Mouse (Mus musculus): ENCODE measurements around the gene Kcnma1.
A peak's percentile ranks its signal among the peaks of the same experiment; 100 is the strongest.

The Kcnma1 gene

DNA sequence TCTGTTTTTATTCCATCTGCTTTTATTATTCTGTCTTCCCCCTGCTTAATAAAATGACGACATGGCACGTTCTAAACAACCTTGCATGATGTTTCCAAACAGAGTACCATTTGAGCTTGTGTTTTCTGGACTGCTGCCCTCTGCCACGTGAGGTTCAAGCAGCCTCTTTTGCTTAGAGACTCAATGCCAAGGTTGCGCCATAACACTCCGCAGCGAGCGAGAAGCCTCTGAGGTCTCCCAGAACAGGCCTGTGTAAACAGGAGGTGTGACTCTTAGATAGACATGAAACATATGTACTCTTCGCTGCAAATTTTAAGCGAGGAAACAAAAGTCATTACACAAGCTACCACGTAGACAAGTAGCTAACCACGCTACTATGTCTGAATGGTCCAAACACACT is 55.2 kb downstream of the Kcnma1 start:
- peak; percentile 63 for DNase-seq (ENCODE audit: low spot score)

DNA sequence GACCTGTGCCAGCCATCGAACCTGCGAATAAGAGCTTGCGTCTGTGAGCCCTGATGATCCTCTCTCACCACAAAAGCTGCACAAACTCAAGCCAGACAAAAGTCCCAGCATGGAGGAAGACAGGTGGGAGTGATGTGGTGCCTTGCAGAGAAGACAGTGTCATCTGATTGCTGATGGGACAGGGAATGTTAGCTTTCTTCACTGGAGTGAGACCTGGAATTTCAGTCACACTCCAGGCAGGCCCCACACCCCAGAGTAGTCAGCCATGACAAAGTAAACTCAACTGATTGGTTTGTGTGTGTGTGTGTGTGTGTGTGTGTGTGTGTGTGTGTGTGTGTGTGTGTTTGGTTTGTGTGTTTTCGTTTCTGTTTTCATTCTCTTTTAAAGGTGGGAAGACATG is 57.0 kb downstream of the Kcnma1 start:
- no peak for DNase-seq (ENCODE audit: low spot score)

DNA sequence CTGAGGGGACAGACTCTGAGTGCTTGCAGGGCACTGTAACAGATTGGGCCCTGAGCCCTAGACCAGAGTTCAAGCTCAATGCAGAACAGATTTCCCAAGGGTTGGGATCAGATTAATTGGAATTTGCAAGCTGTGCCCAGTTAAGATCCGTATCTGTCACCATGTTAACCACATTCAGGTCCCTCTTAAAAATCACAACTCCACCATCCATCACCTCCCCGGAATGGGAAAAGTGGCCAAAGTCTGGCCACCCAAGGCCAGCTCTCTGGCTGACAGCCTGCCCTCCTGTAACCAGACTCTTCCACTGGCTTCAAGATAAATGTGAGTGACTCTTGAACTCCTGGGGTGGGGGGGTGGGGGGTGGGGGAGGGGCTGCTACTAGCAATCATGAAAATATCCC is 70.4 kb downstream of the Kcnma1 start:
- peak; percentile 25 for DNase-seq (ENCODE audit: low spot score)

DNA sequence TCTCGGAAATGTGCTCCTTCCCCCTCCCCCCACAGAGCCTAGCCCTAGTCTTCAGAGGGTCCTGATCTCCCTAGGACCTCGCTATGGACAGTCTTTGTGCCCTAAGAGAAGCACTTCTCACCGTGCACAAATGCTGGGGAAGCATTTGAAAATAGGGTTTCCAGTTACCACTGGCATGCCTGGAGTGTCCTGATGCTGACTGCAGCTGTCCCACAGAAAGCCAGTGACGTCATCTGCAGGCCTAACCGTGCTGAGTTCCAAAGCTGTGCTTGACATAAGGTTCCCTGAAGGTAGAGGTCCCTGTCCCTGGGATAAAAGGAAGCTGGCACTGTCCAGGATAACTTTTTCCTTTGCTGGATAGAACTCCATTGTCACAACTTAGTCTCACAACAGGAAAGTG is 71.1 kb downstream of the Kcnma1 start:
- DNase-seq (ENCODE audit: low spot score), result no peak

DNA sequence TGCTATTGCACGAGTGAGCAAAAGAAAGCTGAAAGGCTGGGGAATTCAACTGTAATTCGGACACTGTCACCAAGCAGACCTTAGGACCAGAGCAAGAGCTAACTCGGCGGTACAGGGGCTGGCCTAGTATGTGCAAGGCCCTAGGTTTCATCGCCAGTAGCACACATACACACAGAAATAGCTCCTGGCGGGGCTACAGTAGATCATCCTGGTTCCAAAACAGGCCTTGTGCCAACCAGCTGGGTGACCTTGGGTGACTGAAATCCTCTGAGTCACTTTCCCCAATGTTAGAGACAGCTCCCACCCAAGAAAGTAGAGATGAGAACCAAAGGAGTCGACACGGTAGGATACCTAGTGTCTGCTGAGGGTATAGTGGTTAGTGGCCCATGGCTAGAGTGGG is 72.2 kb downstream of the Kcnma1 start:
- peak; percentile 74 for DNase-seq (ENCODE audit: low spot score)

DNA sequence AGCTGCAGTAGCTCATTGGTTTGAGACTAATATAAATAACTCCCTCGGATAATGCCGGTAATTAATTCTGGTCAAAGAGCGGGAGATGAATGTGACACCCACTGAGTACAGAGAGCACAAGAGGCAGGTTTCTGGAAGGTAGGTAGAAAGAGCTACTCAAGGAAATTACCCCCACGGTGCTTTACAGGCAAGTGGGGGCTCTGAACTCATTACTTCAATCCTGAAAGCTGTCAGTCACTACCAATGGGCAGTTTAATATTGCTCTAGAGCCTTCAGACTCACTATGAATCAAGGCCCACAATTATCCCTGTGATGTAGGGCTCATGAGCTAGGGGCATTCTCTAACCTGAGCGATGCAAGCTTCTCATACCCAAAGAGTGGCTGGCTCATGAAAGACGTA is 79.3 kb downstream of the Kcnma1 start:
- DNase-seq (ENCODE audit: low spot score), result no peak

DNA sequence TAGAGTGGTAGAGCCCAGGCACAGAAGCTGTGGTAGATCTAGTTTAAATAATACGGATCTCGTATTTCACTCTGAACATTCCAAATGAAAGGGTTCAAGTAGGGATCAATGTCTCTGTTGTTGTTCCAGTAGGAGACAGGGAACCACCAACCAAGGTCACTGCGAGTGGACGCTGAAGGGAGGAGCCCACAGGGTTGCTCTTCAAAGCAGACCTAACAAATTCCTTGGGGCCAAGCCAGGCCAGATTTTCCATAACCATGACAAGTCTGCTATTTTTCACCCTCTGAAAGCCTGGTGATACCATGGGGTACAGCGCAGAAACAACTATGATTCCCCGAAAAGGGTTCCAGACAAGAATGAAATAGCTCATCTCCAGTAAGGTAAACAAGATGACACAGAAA is 82.6 kb downstream of the Kcnma1 start:
- peak; percentile 80 for DNase-seq (ENCODE audit: low spot score)

DNA sequence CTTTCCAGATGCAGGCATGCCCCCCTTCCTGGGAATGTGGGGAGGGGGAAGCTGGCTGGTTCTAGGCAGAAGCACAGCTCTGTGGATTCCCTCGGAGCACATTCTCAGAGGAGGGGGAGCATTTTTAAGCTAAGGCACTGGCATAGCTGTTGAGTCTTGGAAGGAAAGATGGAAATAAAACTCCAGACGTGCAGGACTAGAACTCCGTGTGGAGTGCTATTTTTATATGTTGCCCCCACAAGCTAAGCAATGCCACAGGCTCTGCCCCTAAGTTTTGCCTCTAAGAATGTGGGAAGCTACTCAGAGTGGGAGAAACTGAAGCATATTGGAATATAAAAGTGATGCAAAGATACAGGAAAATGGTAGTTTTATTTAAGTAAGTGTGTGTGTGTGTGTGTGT is 85.1 kb downstream of the Kcnma1 start:
- DNase-seq (ENCODE audit: low spot score), result no peak

DNA sequence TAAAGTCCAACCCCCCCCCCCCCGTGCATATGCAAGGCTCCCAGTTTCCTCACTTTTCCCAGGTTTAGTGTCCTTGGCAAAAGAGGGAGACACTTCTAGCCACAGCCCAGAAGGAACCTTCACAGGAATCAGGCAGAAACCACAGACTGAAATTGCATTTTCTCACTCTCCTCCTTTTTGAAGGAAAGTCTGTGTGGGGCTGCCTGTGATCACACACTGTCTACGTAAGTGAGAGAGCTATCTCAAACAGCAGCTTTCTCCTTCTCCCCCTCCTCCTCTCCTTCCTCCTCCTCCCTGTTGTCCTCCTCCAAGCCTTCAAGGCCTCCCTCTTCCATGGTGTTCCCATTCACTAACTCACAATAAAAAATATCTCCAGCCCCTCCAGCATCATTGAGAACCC is 90.9 kb downstream of the Kcnma1 start:
- no peak for DNase-seq (ENCODE audit: low spot score)

DNA sequence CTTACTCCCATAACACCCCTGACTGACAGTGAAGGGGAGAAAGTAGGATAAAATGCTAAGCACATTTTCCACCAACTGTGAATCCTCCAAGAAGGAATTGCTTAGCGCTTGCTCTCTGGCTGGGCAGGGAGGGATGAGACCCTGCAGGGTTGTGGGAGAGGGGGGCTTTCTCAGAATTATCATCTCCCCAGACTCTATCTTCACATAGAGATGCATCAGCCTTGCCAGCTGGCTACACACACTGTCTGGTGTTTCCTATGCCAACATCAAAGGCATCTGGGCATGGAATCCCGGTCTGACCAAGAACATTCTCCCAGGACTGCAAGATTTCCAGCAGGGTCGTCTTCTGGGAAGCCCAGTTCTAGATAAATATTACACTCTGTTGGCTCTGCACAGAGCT is 91.5 kb downstream of the Kcnma1 start:
- DNase-seq (ENCODE audit: low spot score), result no peak

DNA sequence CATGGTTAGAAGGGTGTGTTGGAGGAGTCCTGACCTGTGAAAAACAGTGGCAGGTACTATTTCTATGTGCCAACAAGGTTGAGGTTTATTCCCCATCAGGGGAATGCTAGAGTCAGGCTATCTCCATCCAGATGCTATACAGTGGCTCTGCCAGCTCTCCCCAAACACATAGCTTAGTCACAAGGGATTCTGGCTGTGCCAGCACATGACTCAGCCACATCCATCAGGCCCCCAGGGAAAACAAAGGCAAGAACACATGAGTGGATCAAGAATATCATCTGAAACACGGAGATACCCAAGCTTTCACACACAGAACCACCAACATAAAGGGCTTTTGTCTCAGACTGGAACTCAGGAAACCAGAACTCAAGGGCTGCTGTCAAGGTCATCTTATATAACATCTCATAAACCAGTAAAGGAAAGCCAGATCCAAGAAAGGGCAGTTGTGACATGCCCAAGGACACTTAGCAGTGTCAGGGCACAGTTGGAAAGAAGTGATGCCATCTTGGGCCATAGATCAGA is 103.1 kb downstream of the Kcnma1 start:
- DNase-seq (ENCODE audit: low spot score), result peak; percentile 11

DNA sequence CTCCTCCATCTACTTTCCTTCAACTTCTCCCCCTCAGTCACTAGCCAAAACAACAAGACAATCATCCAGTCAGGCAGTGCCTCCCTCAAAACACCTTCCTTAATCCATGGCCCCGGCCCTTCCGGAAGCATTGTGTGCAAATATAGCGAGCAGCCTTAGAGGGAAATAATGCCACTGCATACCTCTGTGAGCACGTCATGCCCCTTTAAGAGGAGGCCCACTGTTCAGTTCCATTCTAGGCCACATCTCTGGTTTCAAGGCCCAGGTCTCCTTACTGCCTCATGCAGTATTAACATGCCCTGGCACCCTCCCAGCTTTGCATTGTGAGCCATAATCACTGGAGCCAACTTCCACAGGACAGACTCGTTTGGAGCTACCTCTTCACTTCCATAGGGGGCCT is 105.7 kb downstream of the Kcnma1 start:
- no peak for DNase-seq (ENCODE audit: low spot score)

DNA sequence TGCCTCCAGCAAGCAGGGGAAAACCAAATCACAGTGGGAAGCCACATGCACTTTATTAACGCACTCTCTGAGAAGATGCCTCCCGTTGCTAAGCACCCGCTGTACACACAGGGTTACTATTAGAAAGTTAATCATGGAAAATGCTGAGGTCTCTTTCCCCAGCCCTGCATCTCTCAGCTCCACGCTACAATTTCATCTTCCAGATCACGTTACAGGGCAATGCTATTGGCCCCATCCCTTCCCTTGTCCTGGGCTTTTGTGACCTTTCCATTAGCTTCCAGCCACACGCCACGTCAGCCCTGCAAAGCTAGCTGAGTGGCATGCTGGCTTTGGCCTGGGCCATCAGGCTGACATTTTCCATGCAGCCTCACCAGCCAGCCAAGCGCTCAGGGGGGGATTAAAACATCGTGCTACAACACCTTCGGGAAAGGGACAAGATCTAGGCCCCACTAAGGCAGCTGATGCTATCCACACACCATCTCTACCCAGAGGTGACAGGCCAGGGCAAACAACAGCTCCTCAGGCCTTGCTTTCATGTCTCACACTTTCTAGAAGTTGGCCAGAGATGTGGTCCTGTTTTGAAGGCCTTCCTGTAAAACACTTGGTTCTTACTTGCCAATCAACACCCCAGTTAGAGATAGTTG is 111.5 kb downstream of the Kcnma1 start:
- no peak for DNase-seq (ENCODE audit: low spot score)

DNA sequence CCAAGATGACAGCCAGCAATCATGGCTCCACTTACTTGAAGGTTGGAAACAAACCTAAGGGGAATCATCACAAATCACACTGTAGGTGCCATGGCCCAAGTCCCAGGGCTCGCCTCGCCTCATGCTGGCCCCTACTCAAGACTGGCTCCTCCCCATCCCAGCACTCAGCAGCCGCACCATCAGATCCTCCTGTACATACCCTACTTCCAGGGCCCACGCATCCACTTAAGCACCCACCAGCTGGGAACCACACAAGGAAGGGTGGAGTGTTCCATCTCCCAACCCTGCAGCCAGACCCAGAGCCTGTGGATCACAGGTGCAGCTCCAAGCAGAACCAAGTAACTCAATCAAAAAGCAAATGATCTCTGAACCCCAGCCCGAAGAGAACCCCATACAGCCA is 114.8 kb downstream of the Kcnma1 start:
- no peak for DNase-seq (ENCODE audit: low spot score)

DNA sequence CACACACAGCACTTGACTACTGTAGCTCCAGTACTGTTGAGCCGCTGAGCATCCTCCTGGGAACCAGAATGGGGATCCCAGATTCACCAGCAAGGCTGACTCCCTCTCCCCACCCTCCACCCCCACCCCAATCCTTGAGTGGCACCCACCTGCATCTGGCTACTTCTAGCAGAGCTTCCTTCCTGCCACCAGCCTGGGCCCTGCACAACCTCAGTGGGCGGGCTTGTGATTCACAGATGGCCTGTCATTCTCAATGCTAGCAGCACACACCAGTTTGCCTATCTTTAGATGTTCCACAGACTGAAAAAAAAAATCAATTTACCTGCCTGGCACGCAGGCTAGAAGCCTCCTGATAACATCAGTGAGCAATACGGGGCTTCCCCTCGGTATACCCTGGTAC is 116.5 kb downstream of the Kcnma1 start:
- no peak for DNase-seq (ENCODE audit: low spot score)

DNA sequence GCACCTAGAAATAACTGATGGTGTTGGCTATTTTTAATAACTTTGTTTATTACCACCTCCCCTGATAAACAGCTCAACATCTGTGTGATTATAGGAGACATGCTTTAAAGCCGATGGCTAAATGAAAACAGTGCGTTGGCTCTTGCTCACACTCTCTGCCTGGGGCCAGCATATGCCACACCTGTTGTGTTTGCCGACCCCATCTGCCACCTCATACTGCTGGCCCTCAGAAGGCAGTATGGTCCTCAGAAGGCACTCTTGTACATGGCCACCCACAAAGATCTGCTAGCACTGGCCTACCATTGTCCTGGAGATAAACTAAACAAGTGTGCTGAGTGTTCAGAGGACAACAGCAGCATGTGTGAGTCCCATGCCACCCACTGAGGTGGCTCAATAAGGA is 118.3 kb downstream of the Kcnma1 start:
- DNase-seq (ENCODE audit: low spot score), result no peak

DNA sequence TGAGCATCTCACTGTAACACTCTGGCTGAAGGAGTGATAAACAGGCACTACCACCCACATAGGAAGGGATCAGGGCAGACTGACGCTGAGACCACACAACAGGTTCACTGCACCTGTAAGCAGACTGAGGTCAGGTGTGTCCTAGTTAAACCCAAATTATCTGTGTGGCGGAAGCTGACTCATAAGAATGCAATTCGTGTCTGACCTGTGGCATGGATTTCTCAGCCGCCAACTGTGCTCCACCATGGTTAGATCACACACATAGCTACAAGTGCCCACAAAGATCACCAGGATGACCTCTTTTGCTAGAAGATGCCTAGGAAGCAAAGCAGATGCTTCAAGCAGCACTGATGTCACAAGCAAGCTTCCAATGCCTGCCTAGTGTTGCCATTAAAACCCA is 128.2 kb downstream of the Kcnma1 start:
- no peak for DNase-seq (ENCODE audit: low spot score)

DNA sequence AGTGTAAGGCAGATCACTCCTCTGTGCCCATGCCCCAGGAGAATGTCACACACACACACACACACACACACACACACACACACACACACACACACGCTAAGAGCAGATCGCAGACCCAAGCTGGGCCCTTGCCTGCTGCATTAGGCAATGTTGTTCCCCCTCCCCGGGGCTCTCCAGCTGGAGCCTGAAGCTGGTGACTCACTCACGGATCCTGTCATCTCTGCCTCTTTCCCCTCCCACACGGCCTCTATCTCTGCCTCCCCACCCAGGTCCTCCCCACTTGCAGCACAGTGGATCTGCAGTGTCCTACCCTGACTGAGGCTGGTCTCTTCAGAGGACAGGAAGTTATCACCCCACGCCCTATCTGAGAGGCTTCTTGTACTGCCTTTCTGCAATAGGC is 128.8 kb downstream of the Kcnma1 start:
- DNase-seq (ENCODE audit: low spot score), result peak; percentile 51

DNA sequence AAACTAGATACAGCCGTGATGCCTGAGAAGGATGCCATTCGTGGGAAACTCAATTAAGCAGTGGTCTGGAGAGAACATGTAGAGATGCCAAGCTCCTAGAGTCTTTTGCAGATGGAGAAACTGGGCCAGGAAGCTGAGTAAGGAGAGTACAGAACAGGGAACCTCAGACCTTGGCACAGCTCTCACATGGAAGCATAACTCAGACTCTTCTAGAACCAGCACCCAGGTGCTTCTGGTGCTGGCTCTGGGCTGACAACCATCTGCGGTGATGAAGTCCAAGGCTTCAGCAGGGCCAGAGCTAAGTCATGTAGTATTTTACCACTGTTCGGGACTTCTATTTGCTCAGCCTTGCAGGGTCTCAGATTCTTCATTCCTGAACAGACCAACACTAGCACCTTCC is 129.2 kb downstream of the Kcnma1 start:
- DNase-seq (ENCODE audit: low spot score), result no peak

DNA sequence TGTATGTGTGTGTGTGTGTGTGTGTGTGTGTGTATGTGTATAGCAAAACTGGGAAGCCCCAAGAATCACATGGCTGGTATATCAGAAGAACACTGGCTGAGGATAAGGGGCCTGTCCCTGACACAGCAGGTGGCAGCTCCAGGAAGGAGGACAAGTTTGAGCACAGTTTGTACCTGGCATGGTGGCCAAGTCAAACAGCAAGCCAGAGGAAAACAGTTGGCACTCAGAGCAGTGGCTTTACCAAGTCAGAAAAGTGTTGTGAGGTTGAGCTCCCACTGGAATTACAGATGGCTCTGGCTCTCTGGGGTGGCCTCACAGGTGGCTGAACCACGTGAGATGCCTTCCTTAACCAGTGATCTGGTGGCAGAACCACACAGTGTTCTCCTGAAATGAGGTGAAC is 132.3 kb downstream of the Kcnma1 start:
- DNase-seq (ENCODE audit: low spot score), result no peak

DNA sequence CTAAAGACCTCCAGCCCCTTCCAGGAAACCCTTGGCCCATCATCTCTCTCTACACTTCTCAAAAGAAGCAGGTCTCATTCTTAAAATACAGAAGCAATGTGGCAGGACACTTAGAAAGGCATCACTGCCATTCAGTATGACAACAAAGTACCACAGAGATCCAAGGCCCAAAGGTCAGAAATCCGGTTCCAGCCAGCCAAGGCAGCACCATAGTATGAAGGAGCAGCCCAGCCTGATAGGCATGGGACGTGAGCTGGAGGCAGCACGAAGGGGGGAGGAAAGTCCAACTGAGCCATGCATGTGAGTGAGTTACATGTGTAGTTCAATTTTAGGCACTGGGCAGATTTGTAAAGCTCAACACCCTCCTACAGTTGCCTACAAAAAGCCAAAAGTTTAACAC is 135.0 kb downstream of the Kcnma1 start:
- no peak for DNase-seq (ENCODE audit: low spot score)

DNA sequence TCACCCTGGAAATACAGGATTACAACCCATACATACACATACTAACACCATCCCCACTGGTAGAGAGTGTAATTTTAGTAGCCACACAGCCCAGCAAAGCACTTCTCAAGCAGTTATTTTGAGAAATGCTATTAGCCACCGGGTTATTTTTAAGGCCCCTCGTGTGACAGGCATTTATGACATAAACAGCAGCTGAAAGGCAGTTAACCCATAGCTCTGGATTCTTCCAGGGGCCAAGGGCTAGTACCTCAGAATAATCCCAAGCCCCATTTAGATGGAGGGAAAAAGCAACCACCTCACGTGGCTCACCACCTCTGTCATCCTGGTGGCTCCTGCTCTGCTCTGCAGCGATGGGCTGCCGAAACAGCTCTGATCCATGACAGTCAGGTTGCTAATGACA is 136.7 kb downstream of the Kcnma1 start:
- no peak for DNase-seq (ENCODE audit: low spot score)

DNA sequence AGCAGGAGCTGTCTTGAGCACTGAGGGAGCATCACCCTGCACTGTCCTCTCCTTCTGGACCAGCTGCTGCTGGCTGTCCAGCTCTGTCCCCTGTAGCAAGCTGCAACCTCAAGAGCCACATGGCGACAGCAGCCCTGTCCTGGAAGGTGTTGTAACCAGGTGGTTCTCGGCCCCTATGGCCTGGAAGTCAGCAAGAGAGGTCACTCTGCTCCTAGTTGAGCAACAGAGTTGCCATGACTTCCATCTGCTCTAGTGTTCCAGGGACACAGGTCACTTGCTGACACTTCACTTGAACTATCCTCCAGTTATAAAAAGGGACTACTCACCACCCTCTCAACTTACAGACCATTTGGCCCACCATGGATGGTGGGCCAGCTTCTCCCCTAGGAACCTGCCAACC is 139.7 kb downstream of the Kcnma1 start:
- DNase-seq (ENCODE audit: low spot score), result no peak

DNA sequence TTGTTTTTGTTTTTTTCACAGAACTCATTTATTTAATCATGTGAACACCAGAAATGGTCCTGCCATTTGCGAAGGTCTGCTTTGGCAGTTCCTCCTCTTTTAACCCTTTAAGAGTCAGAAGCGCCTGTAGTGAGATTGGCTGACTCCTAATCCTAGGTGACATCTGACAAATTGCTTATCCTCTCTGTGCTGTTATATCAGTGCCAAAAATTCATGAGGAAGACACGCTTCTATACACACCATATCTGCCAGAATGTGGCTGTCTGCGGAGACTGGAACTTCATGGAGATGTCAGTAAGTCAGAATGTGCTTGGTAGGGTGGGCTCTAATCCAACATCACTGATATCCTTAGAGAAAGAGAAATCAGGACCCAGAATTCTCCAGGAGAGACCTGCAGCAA is 157.3 kb downstream of the Kcnma1 start:
- no peak for DNase-seq (ENCODE audit: low spot score)

DNA sequence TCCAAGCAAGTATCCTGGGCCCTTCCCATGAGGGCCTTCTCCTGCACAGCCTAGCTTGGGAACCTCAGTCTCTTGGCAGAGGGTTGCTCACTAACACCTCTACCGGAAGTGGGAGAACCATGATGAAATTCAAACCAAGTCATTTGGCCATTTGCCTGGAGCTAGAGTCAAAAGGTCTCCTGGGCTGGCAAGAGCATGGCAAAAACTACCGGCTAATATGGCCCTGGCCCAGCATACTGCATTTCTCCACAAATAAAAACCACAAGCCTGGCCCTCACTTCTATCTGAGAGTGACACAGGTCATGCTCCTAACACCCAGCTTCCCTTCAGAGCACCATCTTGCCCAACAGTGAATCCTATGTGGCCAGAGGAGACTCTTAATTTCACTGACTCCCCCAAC is 159.3 kb downstream of the Kcnma1 start:
- peak; percentile 15 for DNase-seq (ENCODE audit: low spot score)
